Comparison of ENCODE assay signal across 19 mouse cellular contexts in the genomic region with DNA sequence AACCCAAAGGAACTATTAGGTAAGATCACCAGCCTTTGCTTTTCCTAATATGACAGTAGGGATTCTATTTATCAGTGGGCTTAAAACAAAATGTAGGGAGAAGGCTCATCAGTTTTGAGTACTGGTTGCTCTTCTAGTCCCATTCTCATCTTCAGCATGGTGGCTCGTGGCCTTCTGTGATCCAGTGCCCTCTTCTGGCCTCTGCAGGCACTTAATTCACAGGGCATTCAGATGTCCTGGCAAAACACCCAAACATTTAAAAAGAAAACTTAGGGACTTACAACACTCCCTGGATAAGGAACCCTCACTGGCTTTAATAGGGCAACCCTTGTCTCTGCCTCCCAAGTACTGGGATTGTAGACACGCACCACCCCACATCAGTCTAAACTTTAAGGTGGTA. TPM values are rescaled to one million over a fixed set of nuclear protein-coding genes. Genes with fewer than 3 reads are reported as not detected.
DNase-seq lines count a peak whose midpoint lies in the region; ATAC-seq and TF ChIP-seq lines count a peak whose summit lies in the region.
"Had no signal": no experiment of that assay in that cellular context is flagged by ENCODE, and none has a peak within 500 bp of the region (broad histone marks: within the 10 kb centered on the region; RNA-seq: fewer than 3 reads in every experiment).

No protein-coding gene starts in this region.

- no peaks in the 10 kb centered on the region for H3K36me3 ChIP-seq in hindbrain, postnatal 0 days (ENCODE audit: insufficient read depth, low read length)
- H3K36me3 ChIP-seq in hindbrain, embryonic 10.5 days, result no peaks in the 10 kb centered on the region
- H3K36me3 ChIP-seq in lung, embryonic 14.5 days (ENCODE audit: insufficient read depth), result no peaks in the 10 kb centered on the region
- peaks cover 4% of the 10 kb centered on the region for H3K36me3 ChIP-seq in ES-Bruce4 (ENCODE audit: control insufficient read depth, insufficient read depth, low read length, poor library complexity, severe bottlenecking)
- H3K36me3 ChIP-seq in stomach, postnatal 0 days (ENCODE audit: control insufficient read depth, insufficient read depth, low read length), result no peaks in the 10 kb centered on the region
- H3K36me3 ChIP-seq: heart, embryonic 15.5 days; stomach, embryonic 15.5 days had no signal

- H3K9ac ChIP-seq in hindbrain, postnatal 0 days (replicated peaks; ENCODE audit: low read length), result no peak overlapping the region
- no peak overlapping the region for H3K9ac ChIP-seq in lung, embryonic 14.5 days
- H3K9ac ChIP-seq in ES-Bruce4 (ENCODE audit: low read depth, poor library complexity, severe bottlenecking), result no peak overlapping the region
- H3K9ac ChIP-seq in stomach, postnatal 0 days (ENCODE audit: low read length), result no peak overlapping the region
- H3K9ac ChIP-seq: heart, embryonic 15.5 days; hindbrain, embryonic 14.5 days; stomach, embryonic 15.5 days had no signal

- H3K4me1 ChIP-seq in hindbrain, postnatal 0 days (ENCODE audit: insufficient read depth, low read length), result no peaks in the 10 kb centered on the region
- H3K4me1 ChIP-seq in hindbrain, embryonic 10.5 days (replicated peaks), result no peaks in the 10 kb centered on the region
- H3K4me1 ChIP-seq in lung, embryonic 14.5 days (ENCODE audit: insufficient read depth), result no peaks in the 10 kb centered on the region
- no peaks in the 10 kb centered on the region for H3K4me1 ChIP-seq in ES-Bruce4 (ENCODE audit: control insufficient read depth, insufficient read depth, low read length)
- H3K4me1 ChIP-seq in stomach, postnatal 0 days (replicated peaks; ENCODE audit: control insufficient read depth, insufficient read depth), result no peaks in the 10 kb centered on the region
- H3K4me1 ChIP-seq: stomach, embryonic 15.5 days had no signal

- no peaks in the 10 kb centered on the region for H3K9me3 ChIP-seq in hindbrain, postnatal 0 days (ENCODE audit: low read length)
- no peaks in the 10 kb centered on the region for H3K9me3 ChIP-seq in hindbrain, embryonic 10.5 days
- no peaks in the 10 kb centered on the region for H3K9me3 ChIP-seq in lung, embryonic 14.5 days (ENCODE audit: low read depth, low read length)
- H3K9me3 ChIP-seq in ES-Bruce4 (replicated peaks; ENCODE audit: control insufficient read depth, insufficient read depth, low read length, poor library complexity, severe bottlenecking), result no peaks in the 10 kb centered on the region
- no peaks in the 10 kb centered on the region for H3K9me3 ChIP-seq in stomach, postnatal 0 days (ENCODE audit: control insufficient read depth, low read length)
- H3K9me3 ChIP-seq: heart, embryonic 15.5 days; stomach, embryonic 15.5 days had no signal

- no peak for TF ChIP-seq EP300 in ES-Bruce4 (IDR thresholded peaks at IDR 0.05; ENCODE audit: insufficient read depth, low read depth, low read length)
- no peak for TF ChIP-seq EP300 in stomach, postnatal 0 days (optimal IDR thresholded peaks at IDR 0.05)

- ATAC-seq in hindbrain, postnatal 0 days, result no peak
- no peak for ATAC-seq in lung, embryonic 14.5 days (ENCODE audit: insufficient read depth)
- no peak for ATAC-seq in stomach, postnatal 0 days (ENCODE audit: low FRiP score, low TSS enrichment)
- ATAC-seq: CD4-positive, CD25-positive, alpha-beta regulatory T cell, adult 4 months; forebrain, embryonic 14.5 days had no signal

- no peak for DNase-seq in hindbrain, postnatal 0 days (ENCODE audit: low spot score)
- no peak for DNase-seq in hindbrain, embryonic 10.5 days (ENCODE audit: low spot score)
- DNase-seq in lung, embryonic 14.5 days, result no peak
- no peak for DNase-seq in lung, postnatal 14 days
- DNase-seq in stomach, postnatal 0 days (ENCODE audit: low spot score), result no peak
- no peak for DNase-seq in spleen, postnatal 36 days (ENCODE audit: low spot score in 2 of 2)
- DNase-seq: cerebellum, adult 9-11 months; heart, adult 18-20 months; kidney, adult 11 months; midbrain, embryonic 14.5 days; right cerebral cortex, adult 18-20 months; spleen, adult 18-20 months had no signal

- H3K4me3 ChIP-seq in hindbrain, postnatal 0 days (ENCODE audit: low read length), result no peak overlapping the region
- H3K4me3 ChIP-seq in hindbrain, embryonic 10.5 days, result no peak overlapping the region
- no peak overlapping the region for H3K4me3 ChIP-seq in lung, embryonic 14.5 days (ENCODE audit: low read depth, low read length)
- no peak overlapping the region for H3K4me3 ChIP-seq in ES-Bruce4 (ENCODE audit: low read depth, low read length)
- H3K4me3 ChIP-seq in stomach, postnatal 0 days (ENCODE audit: low read depth, low read length), result no peak overlapping the region
- H3K4me3 ChIP-seq: heart, embryonic 15.5 days; stomach, embryonic 15.5 days had no signal

- H3K4me2 ChIP-seq in hindbrain, postnatal 0 days (ENCODE audit: low read depth, low read length), result no peak overlapping the region
- no peak overlapping the region for H3K4me2 ChIP-seq in lung, embryonic 14.5 days
- no peak overlapping the region for H3K4me2 ChIP-seq in stomach, postnatal 0 days (replicated peaks; ENCODE audit: low read depth)
- H3K4me2 ChIP-seq: heart, embryonic 15.5 days; hindbrain, embryonic 14.5 days; stomach, embryonic 15.5 days had no signal

- no peaks in the 10 kb centered on the region for H3K27me3 ChIP-seq in hindbrain, postnatal 0 days (ENCODE audit: insufficient read depth, low read length)
- H3K27me3 ChIP-seq in hindbrain, embryonic 10.5 days (ENCODE audit: insufficient read depth, poor library complexity, severe bottlenecking), result no peaks in the 10 kb centered on the region
- H3K27me3 ChIP-seq in lung, embryonic 14.5 days (ENCODE audit: insufficient read depth, low read length), result no peaks in the 10 kb centered on the region
- no peaks in the 10 kb centered on the region for H3K27me3 ChIP-seq in ES-Bruce4 (ENCODE audit: control insufficient read depth, insufficient read depth, low read length, poor library complexity, severe bottlenecking)
- no peaks in the 10 kb centered on the region for H3K27me3 ChIP-seq in stomach, postnatal 0 days (ENCODE audit: control insufficient read depth, insufficient read depth, low read length)
- H3K27me3 ChIP-seq: heart, embryonic 15.5 days; stomach, embryonic 15.5 days had no signal

- no peak for TF ChIP-seq POLR2A in ES-Bruce4 (IDR thresholded peaks at IDR 0.05; ENCODE audit: insufficient read depth, low read length)

- 72% methylated on average over 2 of the region's 2 CpGs for WGBS in hindbrain, postnatal 0 days
- 74% methylated on average over 2 of the region's 2 CpGs for WGBS in hindbrain, embryonic 10.5 days
- WGBS in lung, embryonic 14.5 days, result 71% methylated on average over 2 of the region's 2 CpGs
- WGBS in stomach, postnatal 0 days, result 79% methylated on average over 2 of the region's 2 CpGs

- peak; percentile 30 for TF ChIP-seq CTCF in hindbrain, postnatal 0 days (IDR thresholded peaks at IDR 0.05; ENCODE audit: low read depth)
- TF ChIP-seq CTCF in lung, embryonic 14.5 days (IDR thresholded peaks at IDR 0.05; ENCODE audit: low read depth), result 0 out of 2 replicates have a peak, but pooled peaks have one; percentile 15
- TF ChIP-seq CTCF in ES-Bruce4 (IDR thresholded peaks at IDR 0.05; ENCODE audit: low read depth, low read length), result peak; percentile 24
- TF ChIP-seq CTCF in stomach, postnatal 0 days (IDR thresholded peaks at IDR 0.05; ENCODE audit: low read depth), result peak; percentile 42

- no peak overlapping the region for H3K27ac ChIP-seq in hindbrain, postnatal 0 days
- H3K27ac ChIP-seq in hindbrain, embryonic 10.5 days, result no peak overlapping the region
- no peak overlapping the region for H3K27ac ChIP-seq in lung, embryonic 14.5 days (ENCODE audit: low read depth)
- no peak overlapping the region for H3K27ac ChIP-seq in ES-Bruce4 (ENCODE audit: insufficient read depth, low read length)
- no peak overlapping the region for H3K27ac ChIP-seq in stomach, postnatal 0 days (replicated peaks)
- H3K27ac ChIP-seq: heart, embryonic 15.5 days; hindbrain, embryonic 14.5 days; stomach, embryonic 15.5 days had no signal

RNA-seq across cellular contexts. Expression of a gene that starts 13.2 kb away (rescaled TPM):
- 40.0 and 43.2 TPM in 2 replicates for total RNA-seq in hindbrain, postnatal 0 days (2014; rRNA removed)
- 21.4 and 22.7 TPM in 2 replicates for polyA plus RNA-seq in hindbrain, postnatal 0 days (2015; fragmentation: Nextera tagmentation; extraction: Ambion mirVana)
- polyA plus RNA-seq in hindbrain, embryonic 10.5 days (2016; fragmentation: Nextera tagmentation; extraction: Ambion mirVana), result 39.7 and 39.8 TPM in 2 replicates
- 35.6 and 41.4 TPM in 2 replicates for polyA plus RNA-seq in lung, embryonic 14.5 days (2014; fragmentation: Nextera tagmentation; extraction: Ambion mirVana)
- polyA plus RNA-seq in ES-Bruce4 (2011; ENCODE audit: insufficient read depth, insufficient read length, low read depth, missing spikeins), result 14.9 and 19.2 TPM in 2 replicates
- polyA plus RNA-seq in stomach, postnatal 0 days (2015; fragmentation: Nextera tagmentation; extraction: Ambion mirVana), result 16.0 and 17.3 TPM in 2 replicates

RNA-seq across cellular contexts. Expression of a gene that starts 13.2 kb away (rescaled TPM):
- total RNA-seq in hindbrain, postnatal 0 days (2014; rRNA removed), result 4.8 and 12.5 TPM in 2 replicates
- 5.6 and 6.6 TPM in 2 replicates for polyA plus RNA-seq in hindbrain, postnatal 0 days (2015; fragmentation: Nextera tagmentation; extraction: Ambion mirVana)
- polyA plus RNA-seq in hindbrain, embryonic 10.5 days (2016; fragmentation: Nextera tagmentation; extraction: Ambion mirVana), result 23.1 and 28.2 TPM in 2 replicates
- 14.7 and 16.8 TPM in 2 replicates for polyA plus RNA-seq in lung, embryonic 14.5 days (2014; fragmentation: Nextera tagmentation; extraction: Ambion mirVana)
- 23.6 and 30.0 TPM in 2 replicates for polyA plus RNA-seq in ES-Bruce4 (2011; ENCODE audit: insufficient read depth, insufficient read length, low read depth, missing spikeins)
- 3.1 and 3.9 TPM in 2 replicates for polyA plus RNA-seq in stomach, postnatal 0 days (2015; fragmentation: Nextera tagmentation; extraction: Ambion mirVana)

RNA-seq across cellular contexts. Expression of a gene that starts 27.2 kb away (rescaled TPM):
- 4.1 and 4.9 TPM in 2 replicates for total RNA-seq in hindbrain, postnatal 0 days (2014; rRNA removed)
- 1.6 and 2.0 TPM in 2 replicates for polyA plus RNA-seq in hindbrain, postnatal 0 days (2015; fragmentation: Nextera tagmentation; extraction: Ambion mirVana)
- 1.1 and 1.3 TPM in 2 replicates for polyA plus RNA-seq in hindbrain, embryonic 10.5 days (2016; fragmentation: Nextera tagmentation; extraction: Ambion mirVana)
- 0.71 and 0.91 TPM in 2 replicates for polyA plus RNA-seq in lung, embryonic 14.5 days (2014; fragmentation: Nextera tagmentation; extraction: Ambion mirVana)
- polyA plus RNA-seq in ES-Bruce4 (2011; ENCODE audit: insufficient read depth, insufficient read length, low read depth, missing spikeins), result 3.9 and 4.2 TPM in 2 replicates
- polyA plus RNA-seq in stomach, postnatal 0 days (2015; fragmentation: Nextera tagmentation; extraction: Ambion mirVana), result 0.51 and 0.85 TPM in 2 replicates
- total RNA-seq: megakaryocyte, adult 5-6 weeks had no signal
